ENCODE assay signal across 8 mouse cellular contexts in the genomic region with DNA sequence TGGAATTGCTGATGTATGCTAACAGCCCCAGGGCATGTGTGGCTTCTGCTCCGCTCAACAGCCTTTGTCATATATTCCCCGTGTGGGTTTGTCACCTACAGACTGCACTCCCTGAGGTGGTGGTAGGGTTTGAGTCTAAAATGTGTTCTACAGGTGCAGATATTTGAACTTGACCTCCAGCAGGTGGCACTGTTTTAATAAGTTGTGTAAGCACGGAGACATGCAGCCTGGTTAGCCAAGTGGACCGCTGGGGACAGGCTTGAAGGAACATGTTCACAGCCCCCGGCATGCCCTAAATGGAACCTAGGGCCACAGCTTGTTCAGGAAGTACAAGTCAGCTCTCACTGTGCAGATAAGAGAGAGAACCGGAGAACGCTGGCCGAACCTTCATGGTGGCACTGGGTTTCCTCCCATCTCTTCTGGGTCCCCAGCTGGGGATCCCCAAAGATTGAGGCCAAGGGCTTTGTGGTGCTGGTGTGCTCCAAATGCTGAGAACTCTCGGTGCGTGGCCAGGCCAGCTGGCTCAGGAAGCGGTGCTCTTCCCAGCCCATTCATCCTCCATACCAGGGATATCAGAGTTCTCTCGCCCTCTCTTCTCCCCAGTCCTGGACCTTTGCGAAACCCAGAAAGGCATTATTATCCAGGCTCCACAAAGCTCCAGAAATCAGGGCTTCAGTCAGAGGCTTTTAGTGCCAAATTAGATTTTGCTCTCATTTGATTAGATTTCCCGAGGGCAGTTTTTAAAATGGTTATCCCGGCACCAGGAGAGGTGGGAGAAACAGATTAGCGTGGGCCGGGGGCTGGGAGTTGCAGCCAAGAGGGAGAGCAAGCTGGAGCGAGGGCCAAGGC. TPM values are rescaled to one million over a fixed set of nuclear protein-coding genes. Genes with fewer than 3 reads are reported as not detected.
DNase-seq lines count a peak whose midpoint lies in the region; ATAC-seq and TF ChIP-seq lines count a peak whose summit lies in the region.

No protein-coding gene starts in this region.

- H3K27ac ChIP-seq in hindbrain, embryonic 15.5 days (replicated peaks) = 0 out of 2 replicates have a peak overlapping the region, but pooled peaks have one; percentile 3
- peak overlapping the region; percentile 45; the same call in 1 of the 2 replicates for H3K27ac ChIP-seq in midbrain, embryonic 13.5 days

- H3K4me1 ChIP-seq in hindbrain, embryonic 15.5 days (replicated peaks) = peaks cover 29% of the 10 kb centered on the region
- H3K4me1 ChIP-seq in midbrain, embryonic 13.5 days (replicated peaks) = peaks cover 13% of the 10 kb centered on the region

- WGBS in hindbrain, embryonic 15.5 days = 65% methylated on average over 18 of the region's 18 CpGs
- WGBS in midbrain, embryonic 13.5 days = 73% methylated on average over 18 of the region's 18 CpGs

- no peak overlapping the region for H3K9ac ChIP-seq in hindbrain, embryonic 15.5 days
- no peak overlapping the region; the same call in 1 of the 2 replicates for H3K9ac ChIP-seq in midbrain, embryonic 13.5 days (replicated peaks)

- no peaks in the 10 kb centered on the region for H3K9me3 ChIP-seq in hindbrain, embryonic 15.5 days
- no peaks in the 10 kb centered on the region for H3K9me3 ChIP-seq in midbrain, embryonic 13.5 days

- no peak for ATAC-seq in hindbrain, embryonic 15.5 days (ENCODE audit: low FRiP score, low read depth)
- no peak for ATAC-seq in midbrain, embryonic 13.5 days

- no peak overlapping the region for H3K4me3 ChIP-seq in C2C12 (ENCODE audit: insufficient read depth, poor library complexity, severe bottlenecking)
- H3K4me3 ChIP-seq in hindbrain, embryonic 15.5 days = no peak overlapping the region
- no peak overlapping the region for H3K4me3 ChIP-seq in midbrain, embryonic 13.5 days (replicated peaks)

- H3K79me3 ChIP-seq in C2C12 (ENCODE audit: low read depth) = no peaks in the 10 kb centered on the region

- H3K36me3 ChIP-seq in C2C12 (ENCODE audit: control insufficient read depth, insufficient read depth) = no peaks in the 10 kb centered on the region
- H3K36me3 ChIP-seq in hindbrain, embryonic 15.5 days = peaks cover 11% of the 10 kb centered on the region
- peaks cover 23% of the 10 kb centered on the region for H3K36me3 ChIP-seq in midbrain, embryonic 13.5 days

- no peaks in the 10 kb centered on the region for H3K27me3 ChIP-seq in C2C12 (ENCODE audit: control insufficient read depth, insufficient read depth, insufficient read length)
- H3K27me3 ChIP-seq in hindbrain, embryonic 15.5 days = no peaks in the 10 kb centered on the region
- no peaks in the 10 kb centered on the region for H3K27me3 ChIP-seq in midbrain, embryonic 13.5 days

- no peak overlapping the region for H3K4me2 ChIP-seq in hindbrain, embryonic 15.5 days
- H3K4me2 ChIP-seq in midbrain, embryonic 13.5 days (replicated peaks) = no peak overlapping the region

- H3K79me2 ChIP-seq in C2C12 (ENCODE audit: control insufficient read depth, insufficient read depth) = no peaks in the 10 kb centered on the region

- peak; percentile 44 for DNase-seq in gastrocnemius, adult 18-20 months (ENCODE audit: low spot score)
- no peak for DNase-seq in gastrocnemius, postnatal 25 days
- DNase-seq in c-Kit-positive CD71-positive TER-119-negative erythroid progenitor cells, embryonic 14.5 days (ENCODE audit: low read depth) = peak; percentile 17
- DNase-seq in ovary, adult 18-20 months (ENCODE audit: low spot score) = no peak
- no peak for DNase-seq in cerebellum, postnatal 4 days (ENCODE audit: low spot score in 2 of 2)

- TF ChIP-seq CTCF in C2C12 (IDR thresholded peaks at IDR 0.05; ENCODE audit: control insufficient read depth, insufficient read depth, insufficient read length) = peak; percentile 24

- H3ac ChIP-seq in C2C12 (ENCODE audit: control insufficient read depth, insufficient read length, low read depth) = no peak overlapping the region

TF ChIP-seq in C2C12, 6 proteins besides CTCF, POLR2A, EP300 and RAD21:
- no peak for TF ChIP-seq MYOG (IDR thresholded peaks at IDR 0.05; ENCODE audit: control insufficient read depth, extremely low read depth, insufficient read length)
- TF ChIP-seq USF1 (IDR thresholded peaks at IDR 0.05; ENCODE audit: low read depth) = no peak
- TF ChIP-seq MYOD1 (IDR thresholded peaks at IDR 0.05; ENCODE audit: control insufficient read depth, insufficient read length, low read depth) = no peak
- no peak for TF ChIP-seq CEBPB (IDR thresholded peaks at IDR 0.05; ENCODE audit: low read depth)
- no peak for TF ChIP-seq MAX (IDR thresholded peaks at IDR 0.05)
- TF ChIP-seq FOSL1 (IDR thresholded peaks at IDR 0.05; ENCODE audit: insufficient read depth, low read length, poor library complexity, severe bottlenecking) = no peak

RNA-seq across cellular contexts. Expression of a gene that starts 57.8 kb away (rescaled TPM):
- total RNA-seq in gastrocnemius, adult 18-20 months (2021) = 10 to 100 TPM in 1 of 2 experiments, 1 to 10 TPM in 1; 8.7 to 12.3 TPM
- total RNA-seq in gastrocnemius, postnatal 25 days (2021) = 10 to 100 TPM; 11.1 to 19.3 TPM
- polyA plus RNA-seq in C2C12 (2012; fragmentation: generic; extraction: Trizol) = 25.8 TPM
- 106 and 113 TPM in 2 replicates for polyA plus RNA-seq in hindbrain, embryonic 15.5 days (2015; fragmentation: Nextera tagmentation; extraction: Ambion mirVana)
- 60.7 and 73.4 TPM in 2 replicates for polyA plus RNA-seq in midbrain, embryonic 13.5 days (2015; fragmentation: Nextera tagmentation; extraction: Ambion mirVana)

Comparison
In these comparisons a context has a peak if more than half of its experiments do, and no peak if none do; other contexts are left out.
1. DNase-seq: peak in gastrocnemius, adult 18-20 months (single experiment) and c-Kit-positive CD71-positive TER-119-negative erythroid progenitor cells, embryonic 14.5 days (single experiment); none in gastrocnemius, postnatal 25 days (single experiment), ovary, adult 18-20 months (single experiment) and cerebellum, postnatal 4 days (0 of 2).